Mouse (Mus musculus): ENCODE results near the gene Tmem101.
"Not testable (repeated sequence)": the region's sequence is repeated elsewhere in the genome, so short reads cannot be mapped to it uniquely, and the experiment has no call there.

The Tmem101 gene

GRCm38 (mm10) chr11:102156039-102156785, at the start of gene Tmem101:
Tmem101 (minus strand) TSS chr11:102156404.
- peak; percentile 96 for DNase-seq (ENCODE audit: low read depth)

- DNase-seq (ENCODE audit: low read depth) = peak; percentile 84
Measured at GRCm38 (mm10) chr11:102201408-102201821, 45.2 kb upstream of the Tmem101 start.

- DNase-seq (ENCODE audit: low read depth) = no peak
Measured at GRCm38 (mm10) chr11:102199856-102200255, 43.7 kb upstream of the Tmem101 start.

- DNase-seq (ENCODE audit: low read depth) = no peak
Measured at GRCm38 (mm10) chr11:102198245-102198644, 42.0 kb upstream of the Tmem101 start.

GRCm38 (mm10) chr11:102196018-102196797, 40.0 kb upstream of the Tmem101 start:
- no peak for DNase-seq (ENCODE audit: low read depth)

- DNase-seq (ENCODE audit: low read depth) = no peak
Measured at GRCm38 (mm10) chr11:102193657-102194440, 37.6 kb upstream of the Tmem101 start.

- DNase-seq (ENCODE audit: low read depth) = no peak
Measured at GRCm38 (mm10) chr11:102190848-102191247, 34.6 kb upstream of the Tmem101 start.

GRCm38 (mm10) chr11:102189461-102190436, 33.5 kb upstream of the Tmem101 start, which contains the start of gene G6pc3:
G6pc3 (plus strand) TSS chr11:102189620.
- peak; percentile 93 for DNase-seq (ENCODE audit: low read depth)

- no peak for DNase-seq (ENCODE audit: low read depth)
Measured at GRCm38 (mm10) chr11:102188980-102189379, 32.8 kb upstream of the Tmem101 start.

- DNase-seq (ENCODE audit: low read depth) = no peak
Measured at GRCm38 (mm10) chr11:102186235-102186634, 30.0 kb upstream of the Tmem101 start.

GRCm38 (mm10) chr11:102185677-102186076, 29.5 kb upstream of the Tmem101 start:
- no peak for DNase-seq (ENCODE audit: low read depth)

- DNase-seq (ENCODE audit: low read depth) = peak; percentile 98
Measured at GRCm38 (mm10) chr11:102184646-102185495, 28.7 kb upstream of the Tmem101 start, which contains the start of gene Lsm12. Lsm12 (minus strand) TSS chr11:102185296.

- DNase-seq (ENCODE audit: low read depth) = no peak
Measured at GRCm38 (mm10) chr11:102184253-102184645, 28.0 kb upstream of the Tmem101 start.

- DNase-seq (ENCODE audit: low read depth) = no peak
Measured at GRCm38 (mm10) chr11:102179836-102180235, 23.6 kb upstream of the Tmem101 start.

- DNase-seq (ENCODE audit: low read depth) = no peak
Measured at GRCm38 (mm10) chr11:102168689-102169088, 12.5 kb upstream of the Tmem101 start.

GRCm38 (mm10) chr11:102167539-102167938, 11.3 kb upstream of the Tmem101 start:
- no peak for DNase-seq (ENCODE audit: low read depth)

GRCm38 (mm10) chr11:102165971-102166722, 9.9 kb upstream of the Tmem101 start:
- DNase-seq (ENCODE audit: low read depth) = no peak

GRCm38 (mm10) chr11:102159781-102160180, 3.6 kb upstream of the Tmem101 start:
- DNase-seq (ENCODE audit: low read depth) = no peak

- not testable (repeated sequence) for DNase-seq (ENCODE audit: low read depth)
Measured at GRCm38 (mm10) chr11:102158024-102158423, 1.8 kb upstream of the Tmem101 start.

Data from NIH3T3 (cell line).